In the genomic region with DNA sequence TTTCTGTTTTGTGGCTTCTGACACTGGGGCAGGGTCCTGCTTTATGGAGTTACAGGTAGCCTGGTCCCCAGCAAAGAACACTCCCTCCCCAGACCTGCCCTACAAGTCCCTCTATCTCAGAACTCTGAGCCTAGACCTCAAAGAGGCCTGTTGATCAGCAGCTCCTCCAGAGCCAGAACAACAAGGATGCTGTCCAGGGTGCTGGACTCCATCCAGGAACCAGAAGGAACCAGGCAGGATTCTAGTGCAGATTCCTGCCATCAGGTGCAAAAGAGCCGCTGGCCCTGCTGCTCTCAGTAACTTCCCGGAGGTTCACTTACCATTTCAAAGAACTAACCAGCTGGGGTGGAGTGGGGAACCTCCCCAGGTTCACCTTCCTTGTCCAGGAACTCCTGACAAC, we compare ENCODE assay signal across 9 mouse cellular contexts.
DNase-seq lines count a peak whose midpoint lies in the region; ATAC-seq and TF ChIP-seq lines count a peak whose summit lies in the region.
"Had no signal": no experiment of that assay in that cellular context is flagged by ENCODE, and none has a peak within 500 bp of the region (broad histone marks: within the 10 kb centered on the region; RNA-seq: fewer than 3 reads in every experiment).

No protein-coding gene starts in this region.

- H3K27ac ChIP-seq in lung, embryonic 14.5 days (ENCODE audit: low read depth): no peak overlapping the region
- H3K27ac ChIP-seq: embryonic facial prominence, embryonic 15.5 days had no signal

- peak; percentile 62 for DNase-seq in adrenal gland, postnatal 14 days
- no peak for DNase-seq in adrenal gland, postnatal 4 days (ENCODE audit: low spot score in 2 of 2)
- DNase-seq in lung, embryonic 14.5 days: peak; percentile 75
- no peak for DNase-seq in lung, postnatal 36 days
- peak; percentile 69 to 70 for DNase-seq in cerebellum, postnatal 36 days
- peak; percentile 69 for DNase-seq in ovary, postnatal 36 days (ENCODE audit: low spot score)
- no peak for DNase-seq in left cerebral cortex, postnatal 36 days (ENCODE audit: low spot score in 2 of 2)

- H3K9ac ChIP-seq in lung, embryonic 14.5 days: no peak overlapping the region
- H3K9ac ChIP-seq: embryonic facial prominence, embryonic 15.5 days had no signal

- H3K4me2 ChIP-seq in lung, embryonic 14.5 days: no peak overlapping the region
- H3K4me2 ChIP-seq: embryonic facial prominence, embryonic 15.5 days had no signal

- no peaks in the 10 kb centered on the region for H3K4me1 ChIP-seq in lung, embryonic 14.5 days (ENCODE audit: insufficient read depth)

- H3K9me3 ChIP-seq in lung, embryonic 14.5 days (ENCODE audit: low read depth, low read length): no peaks in the 10 kb centered on the region
- H3K9me3 ChIP-seq: embryonic facial prominence, embryonic 15.5 days had no signal

- intact Hi-C loops in left cerebral cortex, postnatal 36 days (cut with DNase I): loop anchor here (5.0 kb wide), 1 partner anchor 64 kb away; no protein-coding TSS in a partner anchor

- TF ChIP-seq CTCF in lung, embryonic 14.5 days (IDR thresholded peaks at IDR 0.05; ENCODE audit: low read depth): no peak; the same call in 1 of the 2 replicates

- WGBS in lung, embryonic 14.5 days: 33% methylated on average over 2 of the region's 2 CpGs

- no peaks in the 10 kb centered on the region for H3K27me3 ChIP-seq in lung, embryonic 14.5 days (ENCODE audit: insufficient read depth, low read length)
- H3K27me3 ChIP-seq: embryonic facial prominence, embryonic 15.5 days had no signal

- H3K36me3 ChIP-seq in lung, embryonic 14.5 days (ENCODE audit: insufficient read depth): no peaks in the 10 kb centered on the region
- H3K36me3 ChIP-seq: embryonic facial prominence, embryonic 15.5 days had no signal

- ATAC-seq in lung, embryonic 14.5 days (ENCODE audit: insufficient read depth): no peak
- ATAC-seq in megakaryocyte, adult 5-6 weeks (ENCODE audit: poor library complexity, severe bottlenecking): no peak

- no peak overlapping the region for H3K4me3 ChIP-seq in lung, embryonic 14.5 days (ENCODE audit: low read depth, low read length)
- H3K4me3 ChIP-seq: embryonic facial prominence, embryonic 15.5 days had no signal

Comparison
In these comparisons a context has a peak if more than half of its experiments do, and no peak if none do; other contexts are left out.
1. DNase-seq: peak in adrenal gland, postnatal 14 days (single experiment), lung, embryonic 14.5 days (single experiment), cerebellum, postnatal 36 days (2 of 2) and ovary, postnatal 36 days (single experiment); none in adrenal gland, postnatal 4 days (0 of 2), lung, postnatal 36 days (single experiment) and left cerebral cortex, postnatal 36 days (0 of 2).